Mouse (Mus musculus) cerebellum, adult 8-10 months (tissue): ENCODE results near the gene Diaph3.
"Not testable (repeated sequence)": the region's sequence is repeated elsewhere in the genome, so short reads cannot be mapped to it uniquely, and the experiment has no call there.

Experiments used
- DNase-seq: peaks from one replicate; pipeline ENCODE4 v3.0.0; 2022

The Diaph3 gene

GRCm38 (mm10) chr14:87140963-87141486, at the start of gene Diaph3:
Diaph3 (minus strand) TSS chr14:87141235.
- DNase-seq: peak; percentile 76

- DNase-seq: no peak
These were observed 49.6 kb upstream of the Diaph3 start for GRCm38 (mm10) chr14:87190685-87191084.

GRCm38 (mm10) chr14:87171577-87171976, 30.5 kb upstream of the Diaph3 start:
- no peak for DNase-seq

DNA sequence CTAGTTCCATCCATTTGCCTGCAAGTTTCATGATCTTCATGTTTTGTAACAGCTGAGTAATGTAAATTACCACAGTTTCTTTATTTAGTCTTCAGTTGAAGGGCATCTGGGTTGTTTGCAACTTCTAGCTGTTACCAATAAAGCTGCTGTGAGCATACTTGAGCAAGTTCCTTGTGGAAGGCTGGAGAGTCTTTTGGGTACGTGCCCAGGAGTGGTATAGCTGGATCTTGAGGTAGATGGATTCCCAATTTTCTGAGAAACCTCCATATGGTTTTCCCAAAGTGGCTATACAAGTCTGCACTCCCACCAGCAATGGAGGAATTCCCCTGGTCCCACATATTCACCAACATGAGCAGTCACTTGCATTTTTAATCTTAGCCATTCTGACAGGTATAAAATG, 28.1 kb upstream of the Diaph3 start:
- DNase-seq: no peak

DNA sequence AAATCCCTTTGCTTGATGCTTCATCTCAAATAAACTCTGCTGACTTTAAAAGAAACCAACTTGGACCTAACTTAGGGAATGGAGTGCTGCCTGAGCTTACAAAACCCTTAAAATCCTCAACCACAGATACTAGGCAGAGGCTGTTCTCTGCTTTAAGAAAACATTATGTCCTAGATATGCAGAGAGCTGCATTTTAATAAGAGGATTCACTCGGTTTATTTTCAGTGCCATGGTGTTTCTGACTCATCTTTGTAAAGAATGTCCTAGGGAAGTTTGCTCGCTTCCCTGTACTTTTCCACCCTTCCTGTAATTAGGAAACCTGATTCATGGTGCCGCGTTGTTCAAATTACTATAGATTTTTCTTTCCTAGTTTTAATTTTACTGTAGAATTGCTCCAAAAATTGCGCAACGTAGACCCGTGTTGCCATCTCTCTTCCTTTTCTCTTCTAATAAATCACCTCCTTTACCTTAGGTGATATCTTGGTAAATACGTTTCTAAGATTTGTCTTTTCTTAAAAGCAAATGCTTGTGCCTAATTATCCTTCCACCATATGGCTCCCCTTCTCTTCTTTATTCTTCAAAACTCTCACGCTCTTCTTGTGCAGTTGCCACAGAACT, 14.7 kb upstream of the Diaph3 start:
- DNase-seq: no peak

DNA sequence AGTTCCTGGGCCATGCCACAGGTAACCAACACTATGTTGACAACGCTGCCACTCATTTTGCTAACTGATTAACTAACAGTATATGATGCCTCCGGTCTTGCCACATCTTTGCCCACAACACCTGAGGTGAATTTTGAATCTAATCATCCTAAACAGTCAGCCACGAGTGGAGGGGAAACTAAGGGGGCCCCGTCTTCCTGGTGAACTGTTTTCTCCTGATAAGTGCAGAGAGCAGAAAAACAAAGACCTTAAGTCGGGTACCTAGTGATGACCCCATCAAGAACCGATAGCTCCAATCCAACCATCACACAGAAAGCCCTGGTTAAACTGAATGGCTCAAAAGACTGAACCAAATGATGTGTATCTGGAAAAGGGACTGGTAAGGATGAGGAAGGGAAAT, 8.6 kb upstream of the Diaph3 start:
- DNase-seq: no peak

DNA sequence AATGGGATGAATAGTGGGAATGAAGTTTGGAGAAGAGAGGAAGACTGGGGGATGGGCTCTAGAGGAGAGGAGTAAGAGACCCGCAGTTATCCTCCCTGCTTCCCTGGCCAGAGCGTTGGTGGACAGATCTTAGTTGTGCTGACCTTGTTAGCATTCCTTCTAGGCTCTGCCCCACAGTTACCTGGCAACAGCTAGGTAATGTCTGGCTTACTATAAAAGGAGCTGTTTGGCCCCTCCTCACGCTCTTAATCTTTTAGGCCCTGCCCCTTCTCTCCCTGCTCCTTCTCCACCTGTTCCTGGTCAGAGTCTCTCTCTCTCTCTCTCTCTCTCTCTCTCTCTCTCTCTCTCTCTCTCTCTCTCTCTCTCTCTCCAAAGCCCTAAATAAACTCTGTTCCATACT, 5.7 kb upstream of the Diaph3 start:
- DNase-seq: no peak

GRCm38 (mm10) chr14:87145351-87145750, 4.3 kb upstream of the Diaph3 start:
- no peak for DNase-seq

DNA sequence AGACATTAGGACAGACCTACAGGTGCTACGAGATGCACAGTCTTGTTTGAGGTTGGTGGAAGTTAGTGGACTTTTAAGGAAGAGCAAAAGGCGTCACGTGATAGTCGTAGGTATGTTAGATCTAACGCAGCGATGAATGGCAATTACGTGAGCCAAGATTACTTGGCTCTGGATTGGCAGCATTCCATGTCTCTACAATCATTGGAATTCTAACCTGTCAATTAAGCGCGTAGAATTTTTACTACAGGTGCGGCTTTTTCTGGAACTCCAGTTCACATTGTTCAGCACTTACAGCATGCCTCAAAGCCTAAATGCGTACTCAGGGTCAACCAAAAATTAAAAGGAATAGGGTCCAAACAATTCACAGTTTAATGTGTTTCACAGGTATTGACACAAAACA, 742 bp upstream of the Diaph3 start:
- DNase-seq: no peak

- no peak for DNase-seq
These were observed 590 bp downstream of the Diaph3 start for GRCm38 (mm10) chr14:87140327-87140962.

GRCm38 (mm10) chr14:87126076-87126639, 14.9 kb downstream of the Diaph3 start:
- DNase-seq: no peak

- no peak for DNase-seq
These were observed 15.5 kb downstream of the Diaph3 start for GRCm38 (mm10) chr14:87125492-87125891.

DNA sequence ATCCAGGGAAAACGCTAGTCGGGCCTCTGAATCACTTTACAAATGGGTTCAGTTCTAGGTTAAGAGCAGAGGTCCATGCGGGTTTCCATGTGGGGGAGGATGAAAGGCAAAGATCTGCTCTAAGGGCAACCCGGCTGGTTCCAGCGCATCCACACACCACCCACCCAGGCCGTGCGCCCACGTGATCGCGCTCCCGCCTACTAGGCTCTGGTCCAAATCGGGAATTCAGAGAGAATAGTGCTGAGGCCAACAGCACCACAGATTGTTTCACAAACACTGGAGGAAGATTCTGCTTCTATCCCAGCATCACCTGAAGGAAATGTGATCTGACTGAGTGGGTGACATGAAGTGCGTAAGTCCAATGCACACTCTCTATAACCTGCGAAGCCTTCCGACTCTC, 17.9 kb downstream of the Diaph3 start:
- DNase-seq: no peak

DNA sequence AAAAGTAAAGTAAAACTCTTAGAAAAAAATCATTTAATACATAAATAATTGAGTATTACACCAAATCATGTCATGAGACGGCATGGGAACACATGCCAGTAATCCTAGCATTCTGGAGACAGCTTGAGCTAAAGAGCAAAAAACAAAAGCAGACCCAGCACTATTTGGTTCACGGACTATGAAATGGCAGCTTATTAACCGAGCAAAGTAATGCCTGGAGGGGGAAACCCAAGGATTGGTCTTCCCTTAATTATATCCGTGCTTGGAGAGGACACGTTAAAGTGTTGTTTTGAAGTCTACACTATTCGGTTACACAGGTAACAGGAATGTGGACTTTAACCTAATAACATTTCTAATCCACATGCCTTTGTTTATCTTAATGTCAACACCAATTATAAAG, 19.2 kb downstream of the Diaph3 start:
- no peak for DNase-seq

DNA sequence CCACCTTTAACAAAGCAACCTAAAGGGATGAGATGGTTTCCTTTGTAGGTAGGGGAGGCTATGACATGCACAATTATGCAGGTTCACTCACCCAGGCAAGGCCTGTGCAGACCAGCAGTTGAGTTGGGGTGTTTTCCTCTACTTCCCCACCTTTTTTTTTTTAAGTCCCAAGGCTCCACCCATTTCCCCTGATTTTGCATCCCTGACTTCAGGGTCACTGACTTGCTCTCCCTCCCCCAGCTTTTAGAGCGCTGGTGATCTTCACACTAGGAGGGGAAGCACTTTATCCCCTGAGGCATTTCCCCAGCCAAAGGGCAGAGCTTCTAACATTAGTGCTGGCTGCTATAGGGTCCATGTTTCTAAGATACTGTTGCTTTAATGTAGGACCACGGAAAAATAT, 30.4 kb downstream of the Diaph3 start:
- no peak for DNase-seq

GRCm38 (mm10) chr14:87099380-87100088, 41.5 kb downstream of the Diaph3 start:
- DNase-seq: no peak

DNA sequence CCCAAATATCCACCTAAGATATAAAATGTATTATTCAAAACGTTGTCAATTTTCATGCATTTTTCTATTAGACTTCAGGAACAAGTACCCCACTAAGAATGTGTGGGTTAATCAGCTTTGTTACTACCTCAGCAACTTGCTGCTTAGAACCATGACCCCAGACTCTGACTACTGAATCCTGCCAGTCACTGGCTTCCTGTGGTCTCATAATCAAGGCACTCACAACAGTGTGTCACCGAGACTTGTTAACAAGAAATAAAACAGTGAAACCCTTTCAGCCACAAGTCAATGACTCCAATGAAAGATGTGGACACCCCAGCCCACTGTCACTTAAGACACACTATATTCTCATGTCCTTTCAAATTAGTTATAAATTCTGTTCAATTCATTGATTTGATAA, 42.9 kb downstream of the Diaph3 start:
- DNase-seq: no peak

GRCm38 (mm10) chr14:87091522-87091921, 49.5 kb downstream of the Diaph3 start:
- DNase-seq: no peak

- DNase-seq: no peak
These were observed 49.9 kb downstream of the Diaph3 start for GRCm38 (mm10) chr14:87091108-87091507.

DNA sequence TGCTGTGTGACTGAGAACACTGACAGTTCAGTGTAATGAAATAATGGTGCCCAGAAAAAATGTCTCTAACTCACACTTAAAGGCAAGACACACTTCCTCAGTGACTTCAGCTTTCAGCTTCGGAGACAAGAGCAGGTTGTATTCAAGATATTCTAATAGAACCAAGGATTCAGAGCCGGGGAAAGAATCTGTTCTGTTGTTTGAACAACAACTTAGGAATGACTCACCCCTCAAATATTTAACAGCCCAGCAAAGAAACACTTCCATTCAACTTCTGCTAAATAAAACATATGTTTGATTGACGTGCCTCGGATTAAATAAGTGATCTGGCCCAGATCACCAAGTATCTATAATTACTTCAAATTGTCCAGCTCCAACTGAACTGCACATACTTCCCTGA, 52.1 kb downstream of the Diaph3 start:
- no peak for DNase-seq

GRCm38 (mm10) chr14:87088456-87088855, 52.6 kb downstream of the Diaph3 start:
- DNase-seq: no peak

GRCm38 (mm10) chr14:87087996-87088395, 53.0 kb downstream of the Diaph3 start:
- DNase-seq: no peak

DNA sequence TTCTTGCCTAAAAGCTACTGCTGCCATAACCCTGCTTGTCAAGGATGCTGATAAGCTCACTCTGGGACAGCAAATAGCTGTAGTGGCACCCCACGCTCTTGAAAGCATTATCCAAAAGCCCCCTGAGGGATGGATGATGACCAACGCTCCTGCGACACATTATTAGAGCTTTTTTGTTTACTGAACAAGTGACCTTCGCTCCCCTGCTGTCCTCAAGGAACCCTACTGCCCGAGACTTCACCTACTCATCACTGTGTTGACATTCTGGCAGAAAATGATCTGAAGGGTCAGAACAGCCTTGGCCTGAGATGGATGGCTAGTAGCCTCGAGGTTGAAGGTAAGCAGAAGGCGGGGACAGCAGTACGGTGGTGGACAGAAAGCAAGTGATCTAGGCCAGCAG, 56.1 kb downstream of the Diaph3 start:
- not testable (repeated sequence) for DNase-seq

GRCm38 (mm10) chr14:87083911-87084310, 57.1 kb downstream of the Diaph3 start:
- DNase-seq: no peak
